Mouse (Mus musculus): Measurements from ENCODE around the gene Olfr160. TPM values are rescaled to one million over a fixed set of nuclear protein-coding genes. Genes with fewer than 3 reads are reported as not detected.

Gene Olfr160
- polyA plus RNA-seq (2012; rRNA removed): not detected in 2 replicates

GRCm38 (mm10) chr9:37716150-37716549 is at the start of gene Olfr160:
Olfr160 (minus strand) TSS chr9:37716250.

DNA sequence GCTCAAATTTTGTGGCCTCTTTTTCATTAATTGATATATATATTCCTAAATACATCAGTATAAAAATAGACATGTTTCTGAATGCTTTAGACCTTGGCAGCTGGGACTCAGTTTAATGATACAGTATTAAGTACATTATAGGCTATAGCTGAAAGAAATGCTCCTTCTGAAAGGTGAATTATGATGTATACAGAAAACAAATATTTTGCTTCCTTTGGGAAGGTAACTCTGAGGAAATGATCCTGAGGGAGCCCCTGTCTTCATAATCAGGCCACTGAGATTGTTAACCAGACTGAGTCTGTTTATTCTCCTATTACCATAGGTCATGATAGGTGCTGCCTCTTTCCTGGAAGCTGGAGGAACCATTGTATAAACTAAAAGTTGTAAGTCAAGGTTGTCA is 28.8 kb upstream of the Olfr160 start, which contains the start of gene Olfr874:
TSS of gene Olfr874 (plus strand) at position 301 of the 400 bp plus-strand sequence.

GRCm38 (mm10) chr9:37669115-37669514 is 46.9 kb downstream of the Olfr160 start, which contains the start of gene Panx3:
Panx3 (minus strand) TSS chr9:37669235.

Other genes starting within 250 kb of the Olfr160 start
- 18.0 and 19.3 TPM in 2 replicates for gene Msantd2, start 226.9 kb downstream of the Olfr160 start, polyA plus RNA-seq (2012; rRNA removed)
- 17.7 and 18.0 TPM in 2 replicates for gene Esam, start 188.2 kb downstream of the Olfr160 start, polyA plus RNA-seq (2012; rRNA removed)
- 21.1 and 23.2 TPM in 2 replicates for gene Vsig2, start 177.0 kb downstream of the Olfr160 start, polyA plus RNA-seq (2012; rRNA removed)
- gene Nrgn, start 163.3 kb downstream of the Olfr160 start, polyA plus RNA-seq (2012; rRNA removed): 3.7 and 5.8 TPM in 2 replicates
- 5.5 and 5.8 TPM in 2 replicates for gene Siae, start 160.6 kb downstream of the Olfr160 start, polyA plus RNA-seq (2012; rRNA removed)
- gene Spa17, start 102.5 kb downstream of the Olfr160 start, polyA plus RNA-seq (2012; rRNA removed): 0.37 TPM in 1 of 2 replicates, not detected in the other
- gene Tbrg1, start 58.9 kb downstream of the Olfr160 start, polyA plus RNA-seq (2012; rRNA removed): 52.3 and 57.9 TPM in 2 replicates
- not detected in 2 replicates for gene Panx3, start 47.0 kb downstream of the Olfr160 start, polyA plus RNA-seq (2012; rRNA removed)
- not detected in 2 replicates for gene Olfr874, start 28.9 kb upstream of the Olfr160 start, polyA plus RNA-seq (2012; rRNA removed)
- gene Olfr875, start 55.6 kb upstream of the Olfr160 start, polyA plus RNA-seq (2012; rRNA removed): not detected in 2 replicates
- gene Olfr876, start 86.8 kb upstream of the Olfr160 start, polyA plus RNA-seq (2012; rRNA removed): not detected in 2 replicates
- not detected in 2 replicates for gene Olfr877, start 138.0 kb upstream of the Olfr160 start, polyA plus RNA-seq (2012; rRNA removed)
- not detected in 2 replicates for gene Olfr145, start 180.5 kb upstream of the Olfr160 start, polyA plus RNA-seq (2012; rRNA removed)
- gene Olfr878, start 201.6 kb upstream of the Olfr160 start, polyA plus RNA-seq (2012; rRNA removed): not detected in 2 replicates

All from colon, adult 2 months (tissue).